Mouse (Mus musculus) forebrain, embryonic 16.5 days (tissue): ENCODE measurements at regions not wholly inside any gene's neighbourhood (a gene's known extent, or its start where the extent isn't known, plus 50 kb on each side); places are given as distances from the start of the nearest gene placed in this dataset.

Source experiments
- ATAC-seq: fragments of 200-750 bp; cut with Nextera tagmentation; 2 replicates; pipeline ENCODE4 v1.8.0; 2017; ENCODE audit warnings: mild to moderate bottlenecking, moderate library complexity
- H3K27ac ChIP-seq: fragments of 300-500 bp; sonication (generic); 2 replicates; pipeline ENCODE4 v1.5.1; 2014; ENCODE audit warnings: low read length, control low read depth
- H3K27me3 ChIP-seq: fragments of 300-500 bp; sonication (generic); replicated peaks from 2 replicates; pipeline ENCODE4 v1.6.1; 2014; ENCODE audit warnings: low read length; ENCODE audit not compliant: control insufficient read depth, insufficient read depth
- H3K36me3 ChIP-seq: fragments of 300-500 bp; sonication (generic); 2 replicates; pipeline ENCODE4 v1.6.1; 2014; ENCODE audit not compliant: control insufficient read depth, insufficient read depth
- H3K4me1 ChIP-seq: fragments of 300-500 bp; sonication (generic); replicated peaks from 2 replicates; pipeline ENCODE4 v1.6.1; 2014; ENCODE audit warnings: low read length; ENCODE audit not compliant: control insufficient read depth, insufficient read depth
- H3K4me2 ChIP-seq: fragments of 300-500 bp; sonication (generic); 2 replicates; pipeline ENCODE4 v1.6.1; 2014; ENCODE audit warnings: mild to moderate bottlenecking, low read length, control low read depth
- H3K4me3 ChIP-seq: fragments of 300-500 bp; sonication (generic); replicated peaks from 2 replicates; pipeline ENCODE4 v1.5.1; 2014; ENCODE audit warnings: mild to moderate bottlenecking, low read length, control low read depth
- H3K9ac ChIP-seq: fragments of 300-500 bp; sonication (generic); replicated peaks from 2 replicates; pipeline ENCODE4 v1.6.1; 2014; ENCODE audit warnings: low read depth, low read length, control low read depth
- H3K9me3 ChIP-seq: fragments of 300-500 bp; sonication (generic); 2 replicates; pipeline ENCODE4 v1.6.1; 2016; ENCODE audit warnings: low read length; ENCODE audit not compliant: control insufficient read depth
- WGBS: fragments of 180-500 bp; shearing (Covaris S2); extraction: QIAGEN DNeasy Blood & Tissue Kit; methylation state at CpG from one replicate; pipeline ENCODE4 v1.1.7; 2014; 5-methylcytosine and 5-hydroxymethylcytosine counted together

GRCm38 (mm10) chrX:10984894-10985293 lies 270.1 kb downstream of the Mid1ip1 start:
- Histone ChIP-seq H3K9me3 (no peaks in the 10 kb centered on the region), H3K4me3 (no peak overlapping the region), H3K36me3 (no peaks in the 10 kb centered on the region), H3K9ac (no peak overlapping the region), H3K27me3 (no peaks in the 10 kb centered on the region), H3K4me1 (no peaks in the 10 kb centered on the region), H3K27ac (no peak overlapping the region), H3K4me2 (no peak overlapping the region)
- no peak for ATAC-seq
- WGBS = 88% methylated on average over 7 of the region's 7 CpGs

GRCm38 (mm10) chrX:10991871-10992210 lies 277.0 kb downstream of the Mid1ip1 start:
- H3K27me3 ChIP-seq = no peaks in the 10 kb centered on the region
- no peak overlapping the region for H3K4me3 ChIP-seq
- H3K27ac ChIP-seq = peak overlapping the region; percentile 86
- no peaks in the 10 kb centered on the region for H3K9me3 ChIP-seq
- no peaks in the 10 kb centered on the region for H3K36me3 ChIP-seq
- H3K9ac ChIP-seq = peak overlapping the region; percentile 35; the same call in 1 of the 2 replicates
- peak overlapping the region; percentile 48 for H3K4me2 ChIP-seq
- 32% methylated on average over 6 of the region's 6 CpGs for WGBS
- ATAC-seq = peak; percentile 37; the same call in 1 of the 2 replicates
- H3K4me1 ChIP-seq = peaks cover 23% of the 10 kb centered on the region

DNA sequence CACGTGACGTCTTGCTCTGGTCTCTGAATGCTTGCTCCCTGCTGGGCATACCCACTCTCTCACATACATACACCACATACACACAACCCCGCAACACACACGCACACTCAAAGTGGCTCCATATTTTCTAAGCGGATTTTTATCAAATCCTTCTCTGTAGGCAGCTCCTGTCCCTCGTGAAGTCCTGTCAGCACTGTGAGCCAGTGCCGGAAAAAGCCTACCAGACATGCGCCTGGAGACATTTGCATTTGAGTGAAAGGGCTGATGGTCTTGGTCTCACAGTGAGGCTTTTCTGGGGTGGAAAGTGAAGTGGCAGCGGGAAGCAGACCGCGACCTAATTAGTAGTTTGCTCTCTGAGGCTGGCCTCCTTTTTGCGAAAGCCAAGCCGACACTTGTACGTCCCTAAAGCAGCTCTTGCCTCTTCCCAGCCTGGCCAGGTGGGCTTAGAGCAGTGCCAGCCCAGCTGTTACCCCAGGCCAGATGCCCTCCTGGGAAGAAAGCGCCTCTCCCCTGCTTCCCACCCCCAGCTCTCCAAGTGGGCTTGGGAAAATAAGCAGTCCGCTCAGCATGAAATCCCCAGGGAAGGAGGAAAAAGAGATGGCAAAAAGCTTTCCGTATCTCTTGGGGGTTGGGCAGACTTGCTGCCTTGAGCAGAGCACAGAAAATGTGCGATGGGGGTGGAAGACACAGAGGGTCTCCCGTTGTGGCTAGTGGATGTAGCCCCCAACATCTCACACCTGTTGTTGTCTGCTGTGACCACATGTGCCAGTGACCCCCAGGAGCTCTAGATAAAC lies 277.6 kb downstream of the Mid1ip1 start:
- H3K36me3 ChIP-seq = no peaks in the 10 kb centered on the region
- H3K4me1 ChIP-seq = peaks cover 23% of the 10 kb centered on the region
- peak overlapping the region; percentile 86 for H3K27ac ChIP-seq
- 11% methylated on average over 19 of the region's 19 CpGs for WGBS
- H3K4me3 ChIP-seq = peak overlapping the region; percentile 22
- H3K4me2 ChIP-seq = peak overlapping the region; percentile 48
- no peaks in the 10 kb centered on the region for H3K27me3 ChIP-seq
- peak overlapping the region; percentile 44 for H3K9ac ChIP-seq
- peak; percentile 85 for ATAC-seq
- no peaks in the 10 kb centered on the region for H3K9me3 ChIP-seq

- ATAC-seq = peak; percentile 45
- Histone ChIP-seq H3K27ac (peak overlapping the region; percentile 86), H3K9ac (peak overlapping the region; percentile 37), H3K27me3 (no peaks in the 10 kb centered on the region), H3K4me1 (peaks cover 23% of the 10 kb centered on the region), H3K36me3 (no peaks in the 10 kb centered on the region), H3K4me3 (peak overlapping the region; percentile 22; the same call in 1 of the 2 replicates), H3K4me2 (peak overlapping the region; percentile 48), H3K9me3 (no peaks in the 10 kb centered on the region)
- 28% methylated on average over 6 of the region's 6 CpGs for WGBS
Observed at GRCm38 (mm10) chrX:10993005-10993377, 278.2 kb downstream of the Mid1ip1 start.

DNA sequence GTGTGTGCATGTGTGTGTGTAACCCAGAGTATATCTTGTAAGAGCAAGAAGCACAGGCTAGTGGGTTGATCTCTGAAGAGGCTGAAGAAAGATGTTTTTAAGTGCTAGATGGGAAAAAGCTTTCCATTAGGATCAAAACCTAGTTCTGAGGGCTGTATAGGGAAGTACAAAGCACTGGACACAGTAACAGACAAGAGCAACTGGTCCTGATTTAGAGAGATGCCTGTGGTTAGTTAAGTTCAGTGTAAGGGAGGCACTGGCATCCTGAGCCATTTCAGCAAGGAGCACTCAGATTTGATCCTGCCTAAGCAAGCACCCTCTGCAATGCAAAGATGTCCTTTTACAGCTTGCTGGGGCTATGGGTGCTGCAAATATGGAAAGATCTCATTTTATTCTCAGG lies 280.1 kb downstream of the Mid1ip1 start:
- H3K9ac ChIP-seq = no peak overlapping the region
- no peak for ATAC-seq
- H3K27me3 ChIP-seq = no peaks in the 10 kb centered on the region
- H3K9me3 ChIP-seq = no peaks in the 10 kb centered on the region
- H3K36me3 ChIP-seq = no peaks in the 10 kb centered on the region
- H3K4me3 ChIP-seq = no peak overlapping the region
- H3K4me1 ChIP-seq = peaks cover 23% of the 10 kb centered on the region
- no peak overlapping the region for H3K4me2 ChIP-seq
- H3K27ac ChIP-seq = no peak overlapping the region

- WGBS = 85% methylated on average over 3 of the region's 3 CpGs
- no peak overlapping the region for H3K4me3 ChIP-seq
- H3K4me2 ChIP-seq = no peak overlapping the region
- H3K9me3 ChIP-seq = no peaks in the 10 kb centered on the region
- H3K4me1 ChIP-seq = no peaks in the 10 kb centered on the region
- no peaks in the 10 kb centered on the region for H3K27me3 ChIP-seq
- no peaks in the 10 kb centered on the region for H3K36me3 ChIP-seq
- no peak overlapping the region for H3K9ac ChIP-seq
- no peak for ATAC-seq
- no peak overlapping the region for H3K27ac ChIP-seq
Observed at GRCm38 (mm10) chrX:11001180-11001579, 286.4 kb downstream of the Mid1ip1 start.

- no peak for ATAC-seq
- Histone ChIP-seq H3K4me2 (no peak overlapping the region), H3K36me3 (no peaks in the 10 kb centered on the region), H3K4me3 (no peak overlapping the region), H3K27me3 (no peaks in the 10 kb centered on the region), H3K27ac (no peak overlapping the region), H3K9ac (no peak overlapping the region), H3K4me1 (no peaks in the 10 kb centered on the region), H3K9me3 (no peaks in the 10 kb centered on the region)
Observed at GRCm38 (mm10) chrX:11039278-11039677, 259.8 kb upstream of the H2al1a start.

GRCm38 (mm10) chrX:11046769-11047168 lies 252.3 kb upstream of the H2al1a start:
- no peak for ATAC-seq
- H3K9me3 ChIP-seq = no peaks in the 10 kb centered on the region
- H3K4me2 ChIP-seq = no peak overlapping the region
- H3K9ac ChIP-seq = no peak overlapping the region
- H3K27ac ChIP-seq = no peak overlapping the region
- no peaks in the 10 kb centered on the region for H3K36me3 ChIP-seq
- no peaks in the 10 kb centered on the region for H3K4me1 ChIP-seq
- H3K4me3 ChIP-seq = no peak overlapping the region
- WGBS = 90% methylated on average over 3 of the region's 3 CpGs
- no peaks in the 10 kb centered on the region for H3K27me3 ChIP-seq

GRCm38 (mm10) chrX:11082171-11082570 lies 216.9 kb upstream of the H2al1a start:
- no peaks in the 10 kb centered on the region for H3K9me3 ChIP-seq
- H3K4me1 ChIP-seq = no peaks in the 10 kb centered on the region
- no peak overlapping the region for H3K4me3 ChIP-seq
- no peak overlapping the region for H3K4me2 ChIP-seq
- 53% methylated on average over 3 of the region's 3 CpGs for WGBS
- no peaks in the 10 kb centered on the region for H3K27me3 ChIP-seq
- no peak overlapping the region for H3K27ac ChIP-seq
- no peak overlapping the region for H3K9ac ChIP-seq
- no peak for ATAC-seq
- no peaks in the 10 kb centered on the region for H3K36me3 ChIP-seq

DNA sequence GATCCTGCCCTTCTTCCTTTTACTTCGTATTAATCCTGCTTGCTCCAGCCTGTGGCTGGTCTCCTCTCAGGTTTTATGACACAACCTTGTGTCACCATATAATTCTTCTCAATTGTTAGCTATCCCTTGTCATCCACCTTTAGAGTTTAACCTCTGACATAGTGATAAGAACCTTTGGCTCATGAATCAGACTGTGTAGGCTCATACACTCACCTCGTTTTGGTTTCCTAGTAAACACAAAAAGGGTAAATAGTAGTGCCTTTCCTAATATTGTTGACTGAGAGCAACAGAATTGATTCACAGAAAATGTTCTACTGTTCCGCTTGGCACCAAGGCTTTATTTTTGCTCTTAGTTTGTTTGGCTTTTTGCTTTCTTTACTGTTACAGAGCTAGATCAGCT lies 216.2 kb upstream of the H2al1a start:
- Histone ChIP-seq H3K4me1 (no peaks in the 10 kb centered on the region), H3K36me3 (no peaks in the 10 kb centered on the region), H3K9me3 (no peaks in the 10 kb centered on the region), H3K27me3 (no peaks in the 10 kb centered on the region), H3K4me2 (no peak overlapping the region), H3K4me3 (no peak overlapping the region), H3K27ac (no peak overlapping the region), H3K9ac (no peak overlapping the region)
- ATAC-seq = no peak
- WGBS = 82% methylated on average over 3 of the region's 3 CpGs
